Mouse (Mus musculus): ENCODE data around the gene Ascc1.

- TF ChIP-seq POLR2A (IDR thresholded peaks at IDR 0.05; ENCODE audit: borderline replicate concordance, insufficient read depth, low read length): no peak
- TF ChIP-seq CTCF (IDR thresholded peaks at IDR 0.05; ENCODE audit: borderline replicate concordance, insufficient read depth, low read depth, low read length): no peak
These were observed 91.1 kb downstream of the Ascc1 start for GRCm38 (mm10) chr10:60093751-60094150.
